Mouse (Mus musculus) thymus, adult 2 months (tissue): ENCODE data around the gene Fopnl.

ENCODE experiments used
- CTCF ChIP-seq: fragments of 200-500 bp; IDR thresholded peaks from 2 replicates; pipeline ENCODE4 v1.5.1; 2012; ENCODE audit warnings: mild to moderate bottlenecking, control low read depth, low read length, moderate library complexity, borderline replicate concordance; ENCODE audit not compliant: control insufficient read depth, poor library complexity, insufficient read depth; ENCODE audit errors: extremely low read depth
- POLR2A ChIP-seq: fragments of 200-500 bp; IDR thresholded peaks from 2 replicates; pipeline ENCODE4 v1.6.1; 2012; ENCODE audit warnings: mild to moderate bottlenecking, low read length, control low read depth, moderate library complexity; ENCODE audit not compliant: control insufficient read depth, poor library complexity, insufficient read depth; ENCODE audit errors: extremely low read depth

DNA sequence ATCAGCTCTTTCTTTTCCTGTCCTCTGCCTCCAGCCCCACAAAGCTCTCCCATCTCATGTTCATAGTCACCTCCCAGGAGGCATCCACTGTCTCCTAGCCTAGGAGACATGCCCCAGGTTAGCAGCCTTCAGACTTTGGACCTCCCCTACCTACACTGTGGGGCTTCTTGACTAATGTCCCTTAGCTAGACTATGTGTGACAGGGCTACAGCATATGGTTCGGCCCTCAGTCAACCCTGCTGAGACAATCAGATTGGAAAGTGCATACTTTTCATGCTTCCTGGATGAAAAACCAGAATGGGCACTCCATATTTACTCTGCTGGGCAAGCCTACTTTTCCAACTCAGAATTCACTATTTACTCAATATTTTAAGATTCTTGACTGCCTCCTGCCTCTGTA is 54.8 kb downstream of the Fopnl start:
- TF ChIP-seq CTCF (no peak), POLR2A (no peak)
